Mouse (Mus musculus) embryonic facial prominence, embryonic 11.5 days (tissue): ENCODE measurements at regions not wholly inside any gene's neighbourhood (a gene's known extent, or its start where the extent isn't known, plus 50 kb on each side); places are given as distances from the start of the nearest gene placed in this dataset.
A peak's percentile ranks its signal among the peaks of the same experiment; 100 is the strongest.

Source experiments
- ATAC-seq: fragments of 200-750 bp; cut with Nextera tagmentation; replicated peaks from 2 replicates; pipeline ENCODE4 v1.8.0; 2017; ENCODE audit warnings: low read depth; ENCODE audit not compliant: insufficient number of reproducible peaks, low FRiP score, low TSS enrichment
- DNase-seq: peaks from one replicate; pipeline ENCODE4 v3.0.0-alpha.2; 2015; ENCODE audit warnings: low spot score
- H3K27ac ChIP-seq: fragments of 300-500 bp; sonication (generic); replicated peaks from 2 replicates; pipeline ENCODE4 v1.5.1; 2014; ENCODE audit warnings: mild to moderate bottlenecking, low read depth, low read length, control low read depth
- H3K27me3 ChIP-seq: fragments of 300-500 bp; sonication (generic); 2 replicates; pipeline ENCODE4 v1.6.1; 2014; ENCODE audit warnings: mild to moderate bottlenecking, low read length, moderate library complexity, mixed read lengths; ENCODE audit not compliant: control insufficient read depth, insufficient read depth
- H3K36me3 ChIP-seq: fragments of 300-500 bp; sonication (generic); replicated peaks from 2 replicates; pipeline ENCODE4 v1.6.1; 2014; ENCODE audit warnings: low read depth, mild to moderate bottlenecking, low read length, moderate library complexity, mixed read lengths; ENCODE audit not compliant: control insufficient read depth, insufficient read depth
- H3K4me1 ChIP-seq: fragments of 300-500 bp; sonication (generic); 2 replicates; pipeline ENCODE4 v1.6.1; 2014; ENCODE audit warnings: low read length, mixed read lengths; ENCODE audit not compliant: control insufficient read depth, insufficient read depth
- H3K4me2 ChIP-seq: fragments of 300-500 bp; sonication (generic); 2 replicates; pipeline ENCODE4 v1.6.1; 2014; ENCODE audit warnings: low read depth, mild to moderate bottlenecking, control low read depth, low read length, moderate library complexity
- H3K4me3 ChIP-seq: fragments of 300-500 bp; sonication (generic); 2 replicates; pipeline ENCODE4 v1.5.1; 2014; ENCODE audit warnings: low read depth, low read length, control low read depth
- H3K9ac ChIP-seq: fragments of 300-500 bp; sonication (generic); replicated peaks from 2 replicates; pipeline ENCODE4 v1.6.1; 2014; ENCODE audit warnings: mild to moderate bottlenecking, control low read depth, low read length
- H3K9me3 ChIP-seq: fragments of 300-500 bp; sonication (generic); replicated peaks from 2 replicates; pipeline ENCODE4 v1.6.1; 2016; ENCODE audit warnings: mild to moderate bottlenecking, low read length, inconsistent platforms, mixed read lengths; ENCODE audit not compliant: control insufficient read depth
- WGBS: fragments of 180-500 bp; shearing (Covaris S2); extraction: QIAGEN DNeasy Blood & Tissue Kit; methylation state at CpG from one replicate; pipeline ENCODE4 v1.1.7; 2014; 5-methylcytosine and 5-hydroxymethylcytosine counted together

GRCm38 (mm10) chr1:138011581-138011980 is 163.9 kb downstream of the Ptprc start:
- Histone ChIP-seq H3K9ac (no peak overlapping the region), H3K27me3 (no peaks in the 10 kb centered on the region), H3K4me1 (no peaks in the 10 kb centered on the region; the same call in 1 of the 2 replicates), H3K4me3 (no peak overlapping the region), H3K27ac (no peak overlapping the region), H3K36me3 (no peaks in the 10 kb centered on the region), H3K4me2 (no peak overlapping the region), H3K9me3 (no peaks in the 10 kb centered on the region)
- WGBS, result 66% methylated on average over 1 of the region's 1 CpGs
- ATAC-seq, result no peak
- no peak for DNase-seq

GRCm38 (mm10) chr1:138010910-138011477 is 164.5 kb downstream of the Ptprc start:
- H3K4me3 ChIP-seq, result no peak overlapping the region
- H3K36me3 ChIP-seq, result no peaks in the 10 kb centered on the region
- no peaks in the 10 kb centered on the region for H3K9me3 ChIP-seq
- no peak overlapping the region for H3K4me2 ChIP-seq
- no peaks in the 10 kb centered on the region for H3K27me3 ChIP-seq
- 59% methylated on average over 7 of the region's 7 CpGs for WGBS
- no peak for DNase-seq
- 0 out of 2 replicates have a peak overlapping the region, but pooled peaks have one; percentile 35 for H3K27ac ChIP-seq
- ATAC-seq, result no peak
- no peak overlapping the region for H3K9ac ChIP-seq
- H3K4me1 ChIP-seq, result no peaks in the 10 kb centered on the region; the same call in 1 of the 2 replicates

- Histone ChIP-seq H3K4me2 (no peak overlapping the region), H3K36me3 (no peaks in the 10 kb centered on the region), H3K9ac (no peak overlapping the region), H3K27me3 (no peaks in the 10 kb centered on the region), H3K4me3 (no peak overlapping the region), H3K9me3 (no peaks in the 10 kb centered on the region), H3K4me1 (no peaks in the 10 kb centered on the region; the same call in 1 of the 2 replicates), H3K27ac (no peak overlapping the region)
- no peak for ATAC-seq
- 68% methylated on average over 1 of the region's 1 CpGs for WGBS
- no peak for DNase-seq
These were observed 168.7 kb downstream of the Ptprc start for GRCm38 (mm10) chr1:138006811-138007210.

DNA sequence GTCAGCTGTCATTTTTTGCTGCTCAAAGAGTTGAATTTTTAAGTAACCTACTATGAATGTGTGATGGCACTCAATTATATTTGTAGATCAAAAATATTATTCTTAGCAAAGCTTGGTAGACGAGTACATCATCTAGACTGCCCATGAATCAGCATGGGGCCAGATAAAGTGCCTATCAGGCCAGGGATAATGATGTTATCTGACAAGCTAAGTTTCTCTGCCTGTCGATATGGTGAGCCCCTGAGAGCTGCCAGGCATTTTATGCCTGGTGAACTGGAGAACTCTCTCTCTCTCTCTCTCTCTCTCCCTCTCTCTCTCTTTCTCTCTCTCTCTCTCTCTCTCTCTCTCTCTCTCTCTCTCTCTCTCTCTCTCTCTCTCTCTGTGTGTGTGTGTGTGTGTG is 171.2 kb downstream of the Ptprc start:
- Histone ChIP-seq H3K36me3 (no peaks in the 10 kb centered on the region), H3K27me3 (no peaks in the 10 kb centered on the region), H3K4me3 (no peak overlapping the region), H3K4me2 (no peak overlapping the region), H3K9ac (no peak overlapping the region), H3K27ac (no peak overlapping the region), H3K9me3 (no peaks in the 10 kb centered on the region), H3K4me1 (no peaks in the 10 kb centered on the region; the same call in 1 of the 2 replicates)
- no peak for ATAC-seq
- WGBS, result 69% methylated on average over 2 of the region's 2 CpGs
- DNase-seq, result no peak

DNA sequence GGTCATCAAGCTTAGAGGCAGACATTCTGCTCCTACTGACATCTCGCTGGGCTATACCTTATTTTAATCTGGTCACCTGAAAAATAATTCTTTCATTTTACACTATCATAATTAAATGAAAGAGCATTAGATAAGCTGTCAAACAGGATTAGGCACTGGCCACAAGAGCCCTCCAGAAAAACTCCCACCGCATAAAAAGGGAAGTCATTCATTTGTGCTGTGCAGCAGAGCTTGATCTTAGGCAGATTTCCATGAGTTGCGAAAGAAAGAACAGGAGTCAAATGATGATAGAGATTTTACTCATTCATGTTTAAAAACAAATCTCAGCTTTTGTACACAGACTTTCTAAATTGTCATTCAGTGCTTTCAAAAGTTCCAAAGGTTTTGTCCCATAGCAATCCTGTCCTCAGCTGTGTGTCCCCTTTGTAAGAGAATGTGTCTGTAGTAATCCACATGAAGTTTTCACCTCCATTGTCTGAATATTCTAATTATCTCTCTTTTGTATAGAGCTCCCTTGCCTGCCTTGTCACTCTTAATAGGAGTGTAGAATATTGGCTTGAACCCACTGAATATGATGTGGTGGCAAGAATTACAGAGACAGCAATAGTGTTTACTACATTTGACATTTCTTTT is 176.1 kb downstream of the Ptprc start:
- H3K9ac ChIP-seq, result no peak overlapping the region

GRCm38 (mm10) chr1:137996041-137996440 is 179.5 kb downstream of the Ptprc start:
- ATAC-seq (no peak), DNase-seq (no peak)
- 83% methylated on average over 2 of the region's 2 CpGs for WGBS
- H3K27ac ChIP-seq, result no peak overlapping the region
- no peak overlapping the region for H3K4me2 ChIP-seq
- H3K4me1 ChIP-seq, result no peaks in the 10 kb centered on the region
- no peaks in the 10 kb centered on the region for H3K36me3 ChIP-seq
- no peak overlapping the region for H3K4me3 ChIP-seq
- H3K27me3 ChIP-seq, result no peaks in the 10 kb centered on the region
- H3K9me3 ChIP-seq, result no peaks in the 10 kb centered on the region
- H3K9ac ChIP-seq, result no peak overlapping the region

More for the DNA sequence above, 176.1 kb downstream of the Ptprc start:
- ATAC-seq (no peak), DNase-seq (no peak)
- Histone ChIP-seq H3K4me2 (no peak overlapping the region), H3K27me3 (no peaks in the 10 kb centered on the region), H3K36me3 (no peaks in the 10 kb centered on the region), H3K9me3 (no peaks in the 10 kb centered on the region), H3K4me3 (no peak overlapping the region), H3K4me1 (no peaks in the 10 kb centered on the region), H3K27ac (no peak overlapping the region)
- WGBS, result 73% methylated on average over 3 of the region's 3 CpGs

- H3K36me3 ChIP-seq, result no peaks in the 10 kb centered on the region
- ATAC-seq (no peak), DNase-seq (no peak)
- H3K9ac ChIP-seq, result no peak overlapping the region
- H3K4me3 ChIP-seq, result no peak overlapping the region
- H3K4me2 ChIP-seq, result no peak overlapping the region
- H3K27me3 ChIP-seq, result no peaks in the 10 kb centered on the region
- no peak overlapping the region for H3K27ac ChIP-seq
- 88% methylated on average over 1 of the region's 1 CpGs for WGBS
- no peaks in the 10 kb centered on the region for H3K4me1 ChIP-seq
- no peaks in the 10 kb centered on the region for H3K9me3 ChIP-seq
These were observed 183.6 kb downstream of the Ptprc start for GRCm38 (mm10) chr1:137991936-137992335.

DNA sequence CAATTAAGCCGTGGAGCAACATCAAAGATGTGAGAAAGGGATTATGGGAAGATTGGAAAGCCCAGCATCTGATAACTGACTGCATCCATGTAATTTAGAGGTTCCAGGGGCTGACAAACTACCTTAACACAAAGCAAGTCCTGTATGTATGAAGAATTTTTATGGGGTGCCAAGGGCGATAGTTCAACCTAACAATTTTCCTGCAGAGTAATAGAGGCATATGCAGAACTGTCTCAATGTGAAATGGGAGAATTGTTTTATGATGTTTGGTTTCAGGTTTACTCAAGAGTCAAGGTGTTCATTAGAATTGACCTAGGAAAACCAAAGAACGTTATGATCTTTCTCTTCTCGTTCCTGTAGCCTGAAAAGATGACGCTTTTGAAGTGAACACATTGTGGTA is 184.1 kb downstream of the Ptprc start:
- no peak overlapping the region for H3K4me3 ChIP-seq
- no peak overlapping the region for H3K27ac ChIP-seq
- H3K9ac ChIP-seq, result no peak overlapping the region
- H3K4me2 ChIP-seq, result no peak overlapping the region
- no peaks in the 10 kb centered on the region for H3K36me3 ChIP-seq
- H3K9me3 ChIP-seq, result no peaks in the 10 kb centered on the region
- H3K4me1 ChIP-seq, result no peaks in the 10 kb centered on the region
- no peaks in the 10 kb centered on the region for H3K27me3 ChIP-seq
- DNase-seq (no peak), ATAC-seq (no peak)
- WGBS, result 88% methylated on average over 5 of the region's 5 CpGs
